Mouse (Mus musculus): ENCODE data around the gene Jun. TPM values are rescaled to one million over a fixed set of nuclear protein-coding genes. Genes with fewer than 3 reads are reported as not detected.

The Jun gene
- polyA plus RNA-seq, 1 experiment from 2014 or later: 109 TPM

Other genes starting within 250 kb of the Jun start
- gene Eqtn, start 123.4 kb downstream of the Jun start, polyA plus RNA-seq (2015; fragmentation: Nextera tagmentation; extraction: Ambion mirVana): not detected in 2 replicates
- 26.5 and 29.0 TPM in 2 replicates for gene Mysm1, start 73.1 kb downstream of the Jun start, polyA plus RNA-seq (2015; fragmentation: Nextera tagmentation; extraction: Ambion mirVana)